8 mouse cellular contexts compared by ENCODE assay signal in the genomic region with DNA sequence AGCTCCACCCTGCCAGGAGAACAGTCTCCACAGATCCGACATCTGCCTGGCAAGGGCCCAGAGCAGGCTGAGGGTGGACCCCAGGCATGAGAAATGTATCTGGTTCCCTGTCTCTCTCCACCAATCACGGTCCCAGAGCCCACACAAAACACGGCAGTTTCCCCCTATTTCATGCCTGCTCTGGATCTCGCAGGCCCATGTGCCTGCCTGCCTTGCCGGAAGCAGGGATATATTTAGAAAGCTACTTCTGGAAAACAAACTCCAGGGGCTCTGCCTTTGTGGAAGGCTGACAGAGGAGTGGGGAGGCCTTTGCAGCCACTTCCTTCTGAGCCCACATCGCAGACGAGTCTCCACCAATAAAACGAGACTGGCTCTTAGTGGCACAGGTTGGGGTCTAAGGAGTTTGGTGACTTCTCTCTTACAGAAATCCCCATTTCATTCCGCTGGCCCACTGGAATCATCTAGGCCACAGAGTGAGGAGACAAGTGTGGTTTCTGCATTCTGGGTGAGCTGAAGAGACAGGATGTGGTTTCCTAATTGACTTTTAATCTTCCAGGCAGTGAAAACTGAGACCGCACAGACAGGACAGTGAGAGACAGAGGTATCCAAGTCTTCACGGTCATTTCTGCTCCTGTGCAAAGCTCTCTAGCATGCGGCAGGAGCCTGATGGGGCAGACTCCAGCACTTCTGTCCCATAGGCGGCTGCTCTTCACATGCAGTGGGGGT. TPM values are rescaled to one million over a fixed set of nuclear protein-coding genes. Genes with fewer than 3 reads are reported as not detected.
DNase-seq lines count a peak whose midpoint lies in the region.

No protein-coding gene starts in this region.

- 52% methylated on average over 13 of the region's 13 CpGs for WGBS in limb, embryonic 10.5 days

- H3K36me3 ChIP-seq in limb, embryonic 10.5 days = no peaks in the 10 kb centered on the region

- H3K9me3 ChIP-seq in limb, embryonic 10.5 days (replicated peaks) = no peaks in the 10 kb centered on the region

- H3K4me3 ChIP-seq in limb, embryonic 10.5 days = no peak overlapping the region

- H3K27ac ChIP-seq in limb, embryonic 10.5 days = peak overlapping the region; percentile 73

- peak; percentile 57 to 59 for DNase-seq in cerebellum, postnatal 10 days
- DNase-seq in cerebellum, adult 8-10 months = no peak
- DNase-seq in MN1 (ENCODE audit: low spot score) = peak; percentile 65
- peak; percentile 54 to 64 for DNase-seq in frontal cortex, postnatal 14 days (ENCODE audit: low spot score in 2 of 2)
- DNase-seq in kidney, adult 18-20 months = peak; percentile 9
- DNase-seq in limb, embryonic 10.5 days (ENCODE audit: low spot score) = peak; percentile 33
- DNase-seq in neural tube, embryonic 10.5 days (ENCODE audit: extremely low spot score, low spot score) = peak; percentile 29
- DNase-seq in thymus, postnatal 14 days = no peak

- peaks cover 18% of the 10 kb centered on the region for H3K4me1 ChIP-seq in limb, embryonic 10.5 days

- no peaks in the 10 kb centered on the region for H3K27me3 ChIP-seq in limb, embryonic 10.5 days (ENCODE audit: low read depth, poor library complexity, severe bottlenecking)

RNA-seq across cellular contexts. Expression of a gene that starts 54.6 kb away (rescaled TPM):
- polyA plus RNA-seq in limb, embryonic 10.5 days (2016; fragmentation: Nextera tagmentation; extraction: Ambion mirVana) = not detected in 2 replicates

Comparison
In these comparisons a context has a peak if more than half of its experiments do, and no peak if none do; other contexts are left out.
1. DNase-seq: peak in cerebellum, postnatal 10 days (2 of 2), MN1 (single experiment), frontal cortex, postnatal 14 days (2 of 2), kidney, adult 18-20 months (single experiment), limb, embryonic 10.5 days (single experiment) and neural tube, embryonic 10.5 days (single experiment); none in cerebellum, adult 8-10 months (single experiment) and thymus, postnatal 14 days (single experiment).